Mouse (Mus musculus): Measurements from ENCODE around the gene Igf1. TPM values are rescaled to one million over a fixed set of nuclear protein-coding genes. Genes with fewer than 3 reads are reported as not detected.

Gene Igf1
- polyA plus RNA-seq, 1 experiment from 2014 or later = 61.7 TPM

GRCm38 (mm10) chr10:87895351-87895750 lies 37.3 kb downstream of the Igf1 start:
- H3K27ac ChIP-seq (replicated peaks; ENCODE audit: low read depth, low read length) = no peak overlapping the region
- H3K9me3 ChIP-seq (ENCODE audit: control insufficient read depth, low read length) = no peaks in the 10 kb centered on the region
- H3K4me3 ChIP-seq (ENCODE audit: low read depth, low read length) = no peak overlapping the region
- no peak for ATAC-seq (ENCODE audit: insufficient number of reproducible peaks, low FRiP score, low TSS enrichment, low read depth)
- 66% methylated on average over 2 of the region's 2 CpGs for WGBS
- H3K4me1 ChIP-seq (ENCODE audit: control insufficient read depth, insufficient read depth, low read length) = peaks cover 6% of the 10 kb centered on the region; the same call in 1 of the 2 replicates
- no peak for DNase-seq (ENCODE audit: low spot score)
- no peak overlapping the region for H3K4me2 ChIP-seq (ENCODE audit: low read depth, severe bottlenecking)
- H3K9ac ChIP-seq (ENCODE audit: low read length) = no peak overlapping the region
- H3K36me3 ChIP-seq (ENCODE audit: control insufficient read depth, insufficient read depth, low read length) = no peaks in the 10 kb centered on the region
- H3K27me3 ChIP-seq (ENCODE audit: control insufficient read depth, insufficient read depth, low read length) = no peaks in the 10 kb centered on the region

DNA sequence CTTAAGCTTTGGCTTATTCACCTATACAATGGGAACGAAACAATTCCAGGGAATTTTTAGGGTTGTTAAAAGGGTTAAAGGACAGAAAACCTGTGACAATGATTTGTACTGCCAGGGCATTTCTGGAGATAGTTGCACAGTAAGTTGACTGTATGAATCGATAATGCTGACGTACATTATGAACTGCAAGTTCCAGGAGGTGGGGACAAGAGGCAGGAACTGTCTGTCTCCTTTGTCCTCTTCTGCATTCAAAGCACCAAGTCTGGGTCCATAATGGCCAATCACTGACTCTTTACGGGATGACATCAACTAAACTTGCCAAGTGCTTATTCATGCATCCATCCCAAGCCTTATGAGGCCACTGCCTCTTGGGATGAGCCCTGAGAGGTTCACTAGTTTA lies 39.3 kb downstream of the Igf1 start:
- H3K9me3 ChIP-seq (ENCODE audit: control insufficient read depth, low read length) = no peaks in the 10 kb centered on the region
- H3K36me3 ChIP-seq (ENCODE audit: control insufficient read depth, insufficient read depth, low read length) = no peaks in the 10 kb centered on the region
- H3K4me1 ChIP-seq (ENCODE audit: control insufficient read depth, insufficient read depth, low read length) = peaks cover 6% of the 10 kb centered on the region; the same call in 1 of the 2 replicates
- WGBS = 92% methylated on average over 4 of the region's 4 CpGs
- H3K9ac ChIP-seq (ENCODE audit: low read length) = no peak overlapping the region
- H3K27me3 ChIP-seq (ENCODE audit: control insufficient read depth, insufficient read depth, low read length) = no peaks in the 10 kb centered on the region
- DNase-seq (ENCODE audit: low spot score) (no peak), ATAC-seq (ENCODE audit: insufficient number of reproducible peaks, low FRiP score, low TSS enrichment, low read depth) (no peak)
- H3K27ac ChIP-seq (replicated peaks; ENCODE audit: low read depth, low read length) = no peak overlapping the region
- no peak overlapping the region for H3K4me3 ChIP-seq (ENCODE audit: low read depth, low read length)
- H3K4me2 ChIP-seq (ENCODE audit: low read depth, severe bottlenecking) = no peak overlapping the region

DNA sequence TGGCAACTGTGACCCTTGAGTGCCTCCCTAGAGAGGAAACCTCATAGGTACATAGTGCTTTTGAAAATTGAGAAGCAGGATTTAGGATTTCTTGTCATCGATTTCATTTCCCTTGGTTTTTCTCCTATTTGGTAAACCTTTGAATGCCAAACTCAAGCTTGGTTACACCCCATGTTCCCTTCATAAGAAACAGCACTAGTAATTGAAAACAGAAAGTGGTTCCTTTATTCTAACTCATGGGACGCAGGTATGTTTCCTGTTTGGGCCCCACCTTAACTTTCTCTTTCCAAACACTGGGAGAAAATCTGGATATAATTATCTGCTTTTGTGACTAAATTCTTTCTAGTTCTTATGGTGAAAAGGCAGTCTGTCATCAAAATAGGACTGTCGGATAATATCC lies 40.8 kb downstream of the Igf1 start:
- no peak overlapping the region for H3K9ac ChIP-seq (ENCODE audit: low read length)
- H3K4me1 ChIP-seq (ENCODE audit: control insufficient read depth, insufficient read depth, low read length) = peaks cover 9% of the 10 kb centered on the region; the same call in 1 of the 2 replicates
- DNase-seq (ENCODE audit: low spot score) (no peak), ATAC-seq (ENCODE audit: insufficient number of reproducible peaks, low FRiP score, low TSS enrichment, low read depth) (0 out of 2 replicates have a peak, but pooled peaks have one; percentile 53)
- H3K27me3 ChIP-seq (ENCODE audit: control insufficient read depth, insufficient read depth, low read length) = no peaks in the 10 kb centered on the region
- peak overlapping the region; percentile 45; the same call in 1 of the 2 replicates for H3K27ac ChIP-seq (replicated peaks; ENCODE audit: low read depth, low read length)
- H3K36me3 ChIP-seq (ENCODE audit: control insufficient read depth, insufficient read depth, low read length) = no peaks in the 10 kb centered on the region
- H3K4me3 ChIP-seq (ENCODE audit: low read depth, low read length) = no peak overlapping the region
- WGBS = 33% methylated on average over 3 of the region's 3 CpGs
- H3K4me2 ChIP-seq (ENCODE audit: low read depth, severe bottlenecking) = no peak overlapping the region
- no peaks in the 10 kb centered on the region for H3K9me3 ChIP-seq (ENCODE audit: control insufficient read depth, low read length)

- Histone ChIP-seq H3K4me1 (ENCODE audit: control insufficient read depth, insufficient read depth, low read length) (peaks cover 5% of the 10 kb centered on the region; the same call in 1 of the 2 replicates), H3K9me3 (ENCODE audit: control insufficient read depth, low read length) (no peaks in the 10 kb centered on the region), H3K36me3 (ENCODE audit: control insufficient read depth, insufficient read depth, low read length) (no peaks in the 10 kb centered on the region), H3K27me3 (ENCODE audit: control insufficient read depth, insufficient read depth, low read length) (no peaks in the 10 kb centered on the region), H3K9ac (ENCODE audit: low read length) (no peak overlapping the region), H3K4me2 (ENCODE audit: low read depth, severe bottlenecking) (no peak overlapping the region), H3K27ac (replicated peaks; ENCODE audit: low read depth, low read length) (0 out of 2 replicates have a peak overlapping the region, but pooled peaks have one; percentile 14), H3K4me3 (ENCODE audit: low read depth, low read length) (no peak overlapping the region)
- no peak for DNase-seq (ENCODE audit: low spot score)
- WGBS = 46% methylated on average over 7 of the region's 7 CpGs
- ATAC-seq (ENCODE audit: insufficient number of reproducible peaks, low FRiP score, low TSS enrichment, low read depth) = no peak
Observed at GRCm38 (mm10) chr10:87901916-87902315, 43.9 kb downstream of the Igf1 start.

- Histone ChIP-seq H3K27me3 (ENCODE audit: control insufficient read depth, insufficient read depth, low read length) (no peaks in the 10 kb centered on the region), H3K4me1 (ENCODE audit: control insufficient read depth, insufficient read depth, low read length) (peaks cover 3% of the 10 kb centered on the region; the same call in 1 of the 2 replicates), H3K36me3 (ENCODE audit: control insufficient read depth, insufficient read depth, low read length) (no peaks in the 10 kb centered on the region), H3K9ac (ENCODE audit: low read length) (no peak overlapping the region), H3K4me3 (ENCODE audit: low read depth, low read length) (no peak overlapping the region), H3K4me2 (ENCODE audit: low read depth, severe bottlenecking) (no peak overlapping the region), H3K27ac (replicated peaks; ENCODE audit: low read depth, low read length) (no peak overlapping the region), H3K9me3 (ENCODE audit: control insufficient read depth, low read length) (no peaks in the 10 kb centered on the region)
- DNase-seq (ENCODE audit: low spot score) (no peak), ATAC-seq (ENCODE audit: insufficient number of reproducible peaks, low FRiP score, low TSS enrichment, low read depth) (no peak)
- WGBS = 48% methylated on average over 5 of the region's 5 CpGs
Observed at GRCm38 (mm10) chr10:87904324-87904723, 46.3 kb downstream of the Igf1 start.

DNA sequence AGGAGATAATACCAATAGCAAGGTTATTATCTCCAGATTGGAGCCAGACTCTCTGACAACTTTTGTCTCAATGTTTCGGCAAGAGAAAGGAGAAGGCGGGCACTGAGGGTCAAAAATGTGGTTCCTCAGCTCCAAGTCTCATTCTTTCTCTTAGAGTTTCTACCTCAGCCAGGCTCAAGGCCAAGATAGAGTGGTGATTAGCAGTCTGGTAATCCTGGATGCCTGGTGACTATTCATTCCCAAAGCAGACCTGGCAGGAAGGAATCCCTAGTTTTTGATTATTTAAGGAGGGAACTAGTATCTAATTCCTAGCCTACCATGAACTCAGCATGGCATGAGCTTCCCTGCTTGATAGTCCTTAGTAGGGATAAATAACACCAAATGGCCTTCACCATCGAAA lies 47.0 kb downstream of the Igf1 start:
- ATAC-seq (ENCODE audit: insufficient number of reproducible peaks, low FRiP score, low TSS enrichment, low read depth) (no peak), DNase-seq (ENCODE audit: low spot score) (no peak)
- Histone ChIP-seq H3K27me3 (ENCODE audit: control insufficient read depth, insufficient read depth, low read length) (no peaks in the 10 kb centered on the region), H3K4me2 (ENCODE audit: low read depth, severe bottlenecking) (no peak overlapping the region), H3K27ac (replicated peaks; ENCODE audit: low read depth, low read length) (no peak overlapping the region), H3K36me3 (ENCODE audit: control insufficient read depth, insufficient read depth, low read length) (no peaks in the 10 kb centered on the region), H3K4me1 (ENCODE audit: control insufficient read depth, insufficient read depth, low read length) (peaks cover 3% of the 10 kb centered on the region; the same call in 1 of the 2 replicates), H3K9me3 (ENCODE audit: control insufficient read depth, low read length) (no peaks in the 10 kb centered on the region), H3K9ac (ENCODE audit: low read length) (no peak overlapping the region), H3K4me3 (ENCODE audit: low read depth, low read length) (no peak overlapping the region)
- 79% methylated on average over 3 of the region's 3 CpGs for WGBS

DNA sequence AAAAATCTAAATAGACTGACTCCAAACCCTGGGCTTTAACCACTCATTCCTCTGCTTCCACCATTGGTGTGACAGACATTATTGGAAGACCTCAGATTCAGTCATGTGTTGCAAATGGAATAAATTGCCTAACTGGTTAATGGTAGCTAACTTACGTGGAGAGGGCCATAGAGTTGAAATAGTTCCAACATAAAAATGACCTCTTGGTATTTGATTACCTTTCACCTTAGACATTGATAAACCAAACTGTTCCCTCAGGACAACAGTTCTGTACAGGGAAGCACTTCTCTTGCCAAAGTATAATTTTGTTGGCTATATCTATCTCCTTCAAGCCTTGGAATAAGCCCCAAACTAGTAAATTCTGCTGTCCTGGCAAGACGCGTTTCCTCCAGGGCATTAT lies 48.1 kb downstream of the Igf1 start:
- H3K9ac ChIP-seq (ENCODE audit: low read length) = no peak overlapping the region
- H3K9me3 ChIP-seq (ENCODE audit: control insufficient read depth, low read length) = no peaks in the 10 kb centered on the region
- ATAC-seq (ENCODE audit: insufficient number of reproducible peaks, low FRiP score, low TSS enrichment, low read depth) (no peak), DNase-seq (ENCODE audit: low spot score) (no peak)
- WGBS = 83% methylated on average over 3 of the region's 3 CpGs
- H3K4me3 ChIP-seq (ENCODE audit: low read depth, low read length) = no peak overlapping the region
- H3K27ac ChIP-seq (replicated peaks; ENCODE audit: low read depth, low read length) = no peak overlapping the region
- H3K36me3 ChIP-seq (ENCODE audit: control insufficient read depth, insufficient read depth, low read length) = no peaks in the 10 kb centered on the region
- H3K4me2 ChIP-seq (ENCODE audit: low read depth, severe bottlenecking) = no peak overlapping the region
- H3K4me1 ChIP-seq (ENCODE audit: control insufficient read depth, insufficient read depth, low read length) = peaks cover 3% of the 10 kb centered on the region; the same call in 1 of the 2 replicates
- H3K27me3 ChIP-seq (ENCODE audit: control insufficient read depth, insufficient read depth, low read length) = no peaks in the 10 kb centered on the region

GRCm38 (mm10) chr10:87906757-87907307 lies 48.8 kb downstream of the Igf1 start:
- no peaks in the 10 kb centered on the region for H3K36me3 ChIP-seq (ENCODE audit: control insufficient read depth, insufficient read depth, low read length)
- no peak overlapping the region for H3K27ac ChIP-seq (replicated peaks; ENCODE audit: low read depth, low read length)
- DNase-seq (ENCODE audit: low spot score) = no peak
- no peak overlapping the region for H3K4me3 ChIP-seq (ENCODE audit: low read depth, low read length)
- no peaks in the 10 kb centered on the region for H3K9me3 ChIP-seq (ENCODE audit: control insufficient read depth, low read length)
- no peaks in the 10 kb centered on the region for H3K27me3 ChIP-seq (ENCODE audit: control insufficient read depth, insufficient read depth, low read length)
- H3K9ac ChIP-seq (ENCODE audit: low read length) = no peak overlapping the region
- 90% methylated on average over 2 of the region's 2 CpGs for WGBS
- H3K4me2 ChIP-seq (ENCODE audit: low read depth, severe bottlenecking) = no peak overlapping the region
- ATAC-seq (ENCODE audit: insufficient number of reproducible peaks, low FRiP score, low TSS enrichment, low read depth) = no peak
- H3K4me1 ChIP-seq (ENCODE audit: control insufficient read depth, insufficient read depth, low read length) = peaks cover 5% of the 10 kb centered on the region; the same call in 1 of the 2 replicates

GRCm38 (mm10) chr10:87913852-87914251 lies 55.8 kb downstream of the Igf1 start:
- Histone ChIP-seq H3K9me3 (ENCODE audit: control insufficient read depth, low read length) (no peaks in the 10 kb centered on the region), H3K36me3 (ENCODE audit: control insufficient read depth, insufficient read depth, low read length) (no peaks in the 10 kb centered on the region), H3K9ac (ENCODE audit: low read length) (no peak overlapping the region), H3K4me2 (ENCODE audit: low read depth, severe bottlenecking) (no peak overlapping the region), H3K4me1 (ENCODE audit: control insufficient read depth, insufficient read depth, low read length) (0 out of 2 replicates have a peak, but pooled peaks cover 2% of the 10 kb centered on the region), H3K27ac (replicated peaks; ENCODE audit: low read depth, low read length) (no peak overlapping the region), H3K4me3 (ENCODE audit: low read depth, low read length) (no peak overlapping the region), H3K27me3 (ENCODE audit: control insufficient read depth, insufficient read depth, low read length) (no peaks in the 10 kb centered on the region)
- DNase-seq (ENCODE audit: low spot score) (no peak), ATAC-seq (ENCODE audit: insufficient number of reproducible peaks, low FRiP score, low TSS enrichment, low read depth) (no peak)
- WGBS = 93% methylated on average over 3 of the region's 3 CpGs

Data from limb, embryonic 11.5 days (tissue).